Mouse (Mus musculus) inflammation-experienced regulatory T-cells, adult 6 months (primary cell): ENCODE data around the gene Vps13c. TPM values are rescaled to one million over a fixed set of nuclear protein-coding genes. Genes with fewer than 3 reads are reported as not detected.

ENCODE experiments used
- ATAC-seq: one replicate; pipeline ENCODE4 v1.8.0; 2017
- polyA plus RNA-seq, 3 experiments: library from polyadenylated mRNA; unstranded; fragments of 100-300 nt; shearing (Covaris generic); gene quantifications; one replicate each; pipeline ENCODE4 v1.2.1; 2017

The Vps13c gene
- polyA plus RNA-seq, 3 experiments from 2014 or later = 15.4 to 24.0 (median 19.5) TPM

GRCm38 (mm10) chr9:67883349-67883984 lies 43.3 kb downstream of the Vps13c start:
- ATAC-seq = peak; percentile 38

GRCm38 (mm10) chr9:67884095-67884494 lies 43.9 kb downstream of the Vps13c start:
- ATAC-seq = peak; percentile 37

- no peak for ATAC-seq
Observed at GRCm38 (mm10) chr9:67886981-67887720, 47.0 kb downstream of the Vps13c start.

GRCm38 (mm10) chr9:67893474-67893873 lies 53.3 kb downstream of the Vps13c start:
- ATAC-seq = no peak

GRCm38 (mm10) chr9:67896646-67897295 lies 56.6 kb downstream of the Vps13c start:
- ATAC-seq = no peak

- no peak for ATAC-seq
Observed at GRCm38 (mm10) chr9:67900398-67900797, 60.2 kb downstream of the Vps13c start.

GRCm38 (mm10) chr9:67904355-67904754 lies 64.2 kb downstream of the Vps13c start:
- ATAC-seq = no peak

GRCm38 (mm10) chr9:67905541-67905940 lies 65.3 kb downstream of the Vps13c start:
- ATAC-seq = no peak

- ATAC-seq = no peak
Observed at GRCm38 (mm10) chr9:67914681-67915080, 74.5 kb downstream of the Vps13c start.

GRCm38 (mm10) chr9:67922350-67922749 lies 82.2 kb downstream of the Vps13c start:
- ATAC-seq = no peak

GRCm38 (mm10) chr9:67930629-67931028 lies 90.4 kb downstream of the Vps13c start:
- ATAC-seq = no peak

GRCm38 (mm10) chr9:67937286-67937685 lies 97.1 kb downstream of the Vps13c start:
- no peak for ATAC-seq

GRCm38 (mm10) chr9:67955466-67956010 lies 115.3 kb downstream of the Vps13c start:
- ATAC-seq = no peak

GRCm38 (mm10) chr9:67961953-67962352 lies 121.8 kb downstream of the Vps13c start:
- ATAC-seq = no peak

- ATAC-seq = no peak
Observed at GRCm38 (mm10) chr9:67965889-67966288, 125.7 kb downstream of the Vps13c start.

- no peak for ATAC-seq
Observed at GRCm38 (mm10) chr9:67967011-67967410, 126.8 kb downstream of the Vps13c start.

GRCm38 (mm10) chr9:67973451-67973850 lies 133.3 kb downstream of the Vps13c start:
- ATAC-seq = no peak

GRCm38 (mm10) chr9:67975491-67975890 lies 135.3 kb downstream of the Vps13c start:
- ATAC-seq = no peak

GRCm38 (mm10) chr9:68006566-68006965 lies 166.4 kb downstream of the Vps13c start:
- ATAC-seq = no peak

- ATAC-seq = no peak
Observed at GRCm38 (mm10) chr9:68014991-68015396, 174.8 kb downstream of the Vps13c start.

- no peak for ATAC-seq
Observed at GRCm38 (mm10) chr9:68016255-68016954, 176.2 kb downstream of the Vps13c start.

GRCm38 (mm10) chr9:68020776-68021365 lies 180.7 kb downstream of the Vps13c start:
- ATAC-seq = no peak
